Mouse (Mus musculus) bone marrow macrophage, adult 2 months (primary cell): ENCODE results near the gene Eid2. TPM values are rescaled to one million over a fixed set of nuclear protein-coding genes. Genes with fewer than 3 reads are reported as not detected.
"Not testable (repeated sequence)": the region's sequence is repeated elsewhere in the genome, so short reads cannot be mapped to it uniquely, and the experiment has no call there.

Source experiments
- H3K27ac ChIP-seq: 2 replicates; pipeline ENCODE4 v1.5.1; 2012; ENCODE audit warnings: low read depth, low read length; ENCODE audit not compliant: insufficient read depth
- H3K4me1 ChIP-seq: 2 replicates; pipeline ENCODE4 v1.6.1; 2012; ENCODE audit warnings: low read length; ENCODE audit not compliant: control insufficient read depth, insufficient read depth
- H3K4me3 ChIP-seq: 2 replicates; pipeline ENCODE4 v1.5.1; 2012; ENCODE audit warnings: mild to moderate bottlenecking, low read length, moderate library complexity; ENCODE audit not compliant: insufficient read depth
- CTCF ChIP-seq: IDR thresholded peaks from 2 replicates; pipeline ENCODE4 v1.5.1; 2012; ENCODE audit warnings: low read depth, mild to moderate bottlenecking, low read length, moderate library complexity
- POLR2A ChIP-seq: IDR thresholded peaks from 2 replicates; pipeline ENCODE4 v1.6.1; 2012; ENCODE audit warnings: mild to moderate bottlenecking, low read depth, low read length, borderline replicate concordance
- polyA plus RNA-seq: library from polyadenylated mRNA; stranded (reverse); fragments of >200 nt; gene quantifications from 2 replicates; pipeline ENCODE4 v1.2.4, GENCODE M21; 2012; ENCODE audit not compliant: missing spikeins, insufficient read depth, insufficient read length

The Eid2 gene
- 1.6 and 2.5 TPM in 2 replicates for polyA plus RNA-seq

DNA sequence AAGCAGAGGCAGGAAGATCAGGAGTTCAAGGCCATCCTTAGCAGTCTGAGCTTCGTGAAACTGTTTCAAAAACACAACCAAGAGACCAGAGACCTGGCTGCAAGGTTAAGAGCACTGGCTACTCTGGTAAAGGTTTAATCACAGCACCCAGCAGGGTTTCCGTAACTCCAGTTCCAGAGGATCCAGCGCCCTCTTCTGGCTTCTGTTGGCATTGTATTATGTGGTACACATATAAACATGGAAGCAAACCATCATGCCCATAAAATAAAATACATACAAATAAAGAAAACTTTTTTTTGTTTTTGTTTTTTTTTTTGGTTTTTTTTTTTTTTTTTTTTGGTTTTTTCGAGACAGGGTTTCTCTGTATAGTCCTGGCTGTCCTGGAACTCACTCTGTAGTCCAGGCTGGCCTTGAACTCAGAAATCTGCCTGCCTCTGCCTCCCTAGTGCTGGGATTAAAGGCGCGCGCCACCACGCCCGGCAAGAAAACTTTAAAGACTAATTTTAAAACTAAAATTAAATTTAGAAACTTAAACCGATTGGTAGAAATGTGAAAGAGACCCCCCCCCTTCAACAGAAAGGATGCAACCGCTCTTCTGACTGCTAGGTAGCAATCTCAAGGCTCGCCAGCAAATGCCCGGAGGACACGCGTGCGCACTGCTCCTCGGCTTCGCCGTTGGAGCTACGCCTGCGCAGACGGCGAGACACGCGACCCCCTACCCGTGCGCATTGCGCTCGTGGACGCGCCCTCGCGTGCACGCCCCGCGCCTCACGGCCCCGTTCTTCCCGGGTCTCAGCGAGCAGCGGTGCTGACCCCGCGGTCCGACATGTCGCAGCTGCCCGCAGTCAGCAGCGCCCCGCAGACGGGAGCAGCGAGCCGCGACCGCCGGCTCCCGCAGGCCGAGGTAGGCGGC lies at the start of gene Eid2:
Eid2 (plus strand) TSS at position 753 of the 913 bp plus-strand sequence.
- H3K4me1 ChIP-seq = peaks cover 2% of the 10 kb centered on the region; the same call in 1 of the 2 replicates
- TF ChIP-seq POLR2A (no peak), CTCF (no peak)
- H3K27ac ChIP-seq = 0 out of 2 replicates have a peak within 1 kb of the TSS, but pooled peaks have one; percentile 21
- H3K4me3 ChIP-seq = peak within 1 kb of the TSS; percentile 73

DNA sequence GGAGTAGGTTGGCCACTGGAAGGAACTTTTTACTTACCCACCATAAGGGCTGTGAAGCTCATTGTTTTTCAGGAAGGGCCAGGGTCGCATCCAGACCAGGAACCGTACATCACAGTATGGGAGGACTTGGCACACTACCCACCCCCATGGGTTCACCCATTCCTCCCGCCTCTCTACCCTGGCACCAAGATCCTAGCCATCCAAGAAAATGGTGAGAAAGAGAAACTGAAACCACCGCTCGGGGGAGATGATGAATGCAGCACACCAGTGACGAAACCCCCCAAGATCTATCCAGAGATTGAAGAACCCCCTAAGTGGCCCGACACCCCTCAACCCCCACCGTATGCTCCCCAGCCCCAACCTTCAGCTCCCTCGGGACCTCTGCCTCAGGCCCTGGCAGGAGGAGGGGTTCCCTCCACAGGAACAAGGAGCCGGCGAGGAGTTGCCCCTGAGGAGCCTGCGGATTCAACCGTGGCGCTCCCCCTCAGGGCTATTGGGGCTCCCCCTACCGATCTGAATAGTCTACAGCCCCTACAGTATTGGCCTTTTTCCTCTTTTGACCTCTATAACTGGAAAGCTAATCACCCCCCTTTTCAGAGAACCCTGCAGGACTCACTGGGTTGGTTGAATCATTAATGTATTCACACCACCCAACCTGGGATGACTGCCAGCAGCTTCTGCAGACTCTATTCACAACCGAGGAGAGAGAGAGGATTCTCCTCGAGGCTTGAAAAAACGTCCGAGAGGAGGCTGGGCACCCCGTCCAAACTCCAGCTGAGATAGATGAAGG lies 48.5 kb upstream of the Eid2 start:
- H3K4me1 ChIP-seq, H3K27ac ChIP-seq, H3K4me3 ChIP-seq: not testable (repeated sequence)

DNA sequence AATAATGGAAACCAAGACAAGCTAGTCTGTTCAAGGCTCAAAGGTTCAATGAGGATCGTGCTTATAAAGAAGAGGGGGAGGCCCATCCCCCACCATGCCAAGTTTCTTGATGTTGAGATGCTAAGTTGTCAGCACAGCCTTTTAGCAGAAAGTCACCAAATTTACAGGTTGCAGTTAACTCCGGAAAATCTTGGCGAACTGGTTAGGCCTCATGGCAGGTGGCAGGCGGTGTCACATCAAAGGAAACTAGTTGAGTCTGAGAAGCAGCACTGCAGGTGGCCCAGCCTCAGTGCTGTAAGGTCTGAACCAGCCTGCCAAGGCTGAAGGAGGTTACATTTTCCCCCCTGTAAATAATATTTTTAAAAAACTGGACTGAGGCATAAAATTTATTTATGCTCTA lies 40.8 kb upstream of the Eid2 start:
- not testable (repeated sequence) for H3K4me1 ChIP-seq, H3K4me3 ChIP-seq, H3K27ac ChIP-seq

DNA sequence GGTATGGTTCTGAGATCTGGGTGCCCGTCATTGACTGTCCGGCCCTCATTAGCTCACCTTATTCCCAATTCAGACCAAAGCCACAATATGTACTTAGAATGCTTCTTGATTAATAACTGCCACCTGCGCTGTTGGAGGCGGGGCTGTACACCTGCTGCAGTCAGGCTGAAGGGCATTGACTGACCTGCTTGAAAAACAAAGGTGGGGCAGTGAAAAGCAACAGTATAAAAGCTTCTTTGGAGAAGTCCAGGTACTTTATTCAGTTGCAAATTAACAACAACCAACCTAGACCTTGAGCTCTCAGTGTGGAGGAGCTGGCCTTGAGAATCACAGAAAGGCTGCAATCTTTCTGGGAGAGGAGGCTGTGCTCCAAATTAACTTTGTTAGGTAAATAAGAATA lies 40.3 kb upstream of the Eid2 start:
- H3K4me3 ChIP-seq, H3K27ac ChIP-seq, H3K4me1 ChIP-seq: not testable (repeated sequence)

DNA sequence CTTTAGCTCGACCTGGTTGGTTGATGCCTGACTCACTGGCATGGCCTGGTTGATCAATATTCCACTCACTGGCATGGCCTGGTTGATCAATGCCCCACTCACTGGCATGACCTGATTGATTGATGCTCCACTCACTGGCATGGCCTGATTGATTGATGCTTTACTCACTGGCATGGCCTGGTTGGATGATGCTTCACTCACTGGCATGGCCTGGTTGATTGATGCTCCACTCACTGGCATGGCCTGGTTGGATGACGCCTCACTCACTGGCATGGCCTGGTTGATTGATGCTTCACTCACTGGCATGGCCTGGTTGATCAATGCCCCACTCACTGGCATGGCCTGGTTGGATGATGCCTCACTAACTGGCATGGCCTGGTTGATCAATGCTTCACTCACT lies 23.7 kb upstream of the Eid2 start:
- H3K27ac ChIP-seq, H3K4me3 ChIP-seq, H3K4me1 ChIP-seq: not testable (repeated sequence)

GRCm38 (mm10) chr7:28248957-28249356 lies 18.7 kb upstream of the Eid2 start:
- Histone ChIP-seq H3K27ac (no peak overlapping the region), H3K4me3 (no peak overlapping the region), H3K4me1 (no peaks in the 10 kb centered on the region)
- no peak for TF ChIP-seq POLR2A
- TF ChIP-seq CTCF = no peak

DNA sequence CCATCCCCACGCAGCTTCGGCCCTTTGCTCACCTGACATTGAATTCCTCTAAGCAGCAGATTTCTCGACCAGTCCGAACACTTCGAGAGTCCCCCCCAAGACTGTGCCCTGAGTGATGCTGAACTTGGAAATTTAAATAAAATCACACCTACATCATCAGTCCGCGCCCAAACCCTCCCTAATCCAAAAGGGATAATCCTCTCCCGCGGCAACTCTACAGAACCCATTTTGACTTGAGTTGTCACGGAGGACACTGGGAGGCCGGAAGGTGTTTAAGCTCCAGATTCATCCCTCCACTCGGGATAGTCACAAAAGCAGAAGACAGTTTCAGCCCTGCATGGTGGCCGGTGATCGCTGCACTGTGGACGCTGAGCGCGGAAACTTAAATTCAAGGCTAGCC lies 15.7 kb upstream of the Eid2 start:
- no peak for TF ChIP-seq POLR2A
- TF ChIP-seq CTCF = no peak
- H3K4me1 ChIP-seq = no peaks in the 10 kb centered on the region
- no peak overlapping the region for H3K27ac ChIP-seq
- no peak overlapping the region for H3K4me3 ChIP-seq

- Histone ChIP-seq H3K27ac (no peak overlapping the region), H3K4me1 (no peaks in the 10 kb centered on the region), H3K4me3 (no peak overlapping the region)
- TF ChIP-seq POLR2A (no peak), CTCF (no peak)
Measured at GRCm38 (mm10) chr7:28254591-28254990, 13.1 kb upstream of the Eid2 start.

- TF ChIP-seq CTCF = peak; percentile 45; the same call in 1 of the 2 replicates
- TF ChIP-seq POLR2A = no peak
- Histone ChIP-seq H3K4me1 (no peaks in the 10 kb centered on the region), H3K4me3 (no peak overlapping the region), H3K27ac (no peak overlapping the region)
Measured at GRCm38 (mm10) chr7:28255476-28255875, 12.2 kb upstream of the Eid2 start.

GRCm38 (mm10) chr7:28262861-28263260 lies 4.8 kb upstream of the Eid2 start:
- no peak overlapping the region for H3K27ac ChIP-seq
- H3K4me1 ChIP-seq = no peaks in the 10 kb centered on the region
- H3K4me3 ChIP-seq = no peak overlapping the region
- no peak for TF ChIP-seq CTCF
